Mouse (Mus musculus) urinary bladder, postnatal 10 days (tissue): Measurements from ENCODE around the gene Hoxc12.
A peak's percentile ranks its signal among the peaks of the same experiment; 100 is the strongest.

Source experiments
- DNase-seq: peaks from one replicate; pipeline ENCODE4 v3.0.0; 2022; ENCODE audit warnings: low spot score

Hoxc12 gene

DNA sequence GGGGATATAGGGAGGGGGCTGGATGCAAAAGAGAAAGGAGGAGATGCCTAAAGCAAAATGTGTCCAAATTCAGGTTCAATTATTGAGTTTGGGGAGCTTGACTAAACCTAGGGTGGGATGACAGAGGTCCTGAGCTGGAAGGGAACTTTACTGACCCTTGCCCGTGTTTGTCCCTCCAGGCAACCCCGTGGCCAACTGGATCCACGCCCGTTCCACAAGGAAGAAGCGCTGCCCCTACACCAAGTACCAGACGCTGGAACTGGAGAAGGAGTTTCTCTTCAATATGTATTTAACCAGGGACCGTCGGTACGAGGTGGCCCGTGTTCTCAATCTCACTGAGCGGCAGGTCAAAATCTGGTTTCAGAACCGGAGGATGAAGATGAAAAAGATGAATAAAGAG lies 47.2 kb downstream of the Hoxc12 start:
- DNase-seq, result no peak

DNA sequence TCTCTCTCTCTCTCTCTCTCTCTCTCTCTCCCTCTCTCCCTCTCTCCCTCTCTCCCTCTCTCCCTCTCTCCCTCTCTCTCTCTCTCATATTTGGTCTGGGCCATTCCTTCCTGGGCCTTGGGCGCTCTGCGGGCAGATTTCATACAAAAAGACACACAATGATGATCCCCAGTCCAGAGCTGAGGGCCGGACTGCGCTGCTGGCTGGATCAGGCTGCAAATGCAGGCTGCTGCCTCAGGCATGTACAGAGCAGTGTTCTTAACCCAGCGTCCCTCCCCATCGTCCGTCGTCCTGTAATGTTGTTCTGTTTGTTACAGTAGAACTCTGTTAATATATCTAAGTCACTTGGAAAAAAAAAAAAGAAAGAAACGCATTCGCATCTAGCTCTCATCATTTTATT lies 48.0 kb downstream of the Hoxc12 start:
- no peak for DNase-seq

DNA sequence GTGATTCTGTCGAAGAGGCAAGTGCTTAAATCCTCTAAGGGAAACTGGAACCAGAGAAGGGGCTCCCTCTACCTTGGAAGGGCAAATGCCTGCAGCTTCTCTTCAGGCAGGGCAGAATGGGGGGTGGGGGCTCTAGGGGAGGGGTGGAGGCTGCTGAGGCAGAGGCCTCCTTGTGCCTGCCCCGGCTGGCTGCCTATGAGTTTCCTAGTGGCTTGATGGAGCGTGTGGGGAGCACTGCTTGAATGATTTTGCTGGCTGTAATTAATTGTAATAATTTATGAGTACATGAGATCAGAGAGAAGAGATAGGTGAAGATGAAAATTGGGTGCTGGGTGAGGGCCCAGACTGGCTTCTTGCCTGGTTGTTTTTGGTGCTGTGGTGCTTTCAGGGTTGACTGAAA lies 48.4 kb downstream of the Hoxc12 start:
- no peak for DNase-seq

DNA sequence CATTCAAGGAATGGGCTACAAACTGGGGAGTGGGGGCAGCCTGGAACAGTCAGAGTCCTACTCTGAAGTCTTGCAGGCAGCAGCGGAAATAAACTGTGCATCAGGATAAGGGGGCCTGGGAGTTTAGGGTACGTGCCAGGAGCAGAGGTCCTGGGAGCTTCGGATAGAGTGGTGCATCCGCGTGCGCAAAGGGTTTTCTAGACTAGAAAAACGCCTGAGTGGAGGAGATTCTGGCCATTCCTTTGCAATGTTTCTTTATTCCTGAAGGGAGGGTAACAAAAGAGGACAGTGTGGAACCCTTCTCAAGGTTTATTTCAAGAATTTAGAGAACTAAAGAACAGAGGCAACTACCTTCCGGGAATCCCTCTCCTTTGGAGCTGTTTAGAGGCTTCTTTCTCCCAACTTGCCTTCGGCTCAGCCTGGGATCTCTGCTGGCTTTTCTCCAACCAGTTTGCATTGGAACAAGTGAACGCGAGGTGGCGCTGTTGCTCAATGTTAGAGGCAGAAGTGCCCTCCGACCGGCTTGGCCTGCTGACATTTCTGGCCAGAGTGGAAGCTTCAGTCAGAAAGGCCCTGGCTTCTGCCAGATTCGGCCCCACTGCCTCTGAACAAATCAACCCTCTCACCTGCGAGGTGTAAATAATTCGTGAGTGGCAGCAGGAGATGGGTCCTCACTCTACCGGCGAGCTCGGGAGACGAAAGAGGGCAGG lies 50.7 kb downstream of the Hoxc12 start:
- DNase-seq, result peak; percentile 85

DNA sequence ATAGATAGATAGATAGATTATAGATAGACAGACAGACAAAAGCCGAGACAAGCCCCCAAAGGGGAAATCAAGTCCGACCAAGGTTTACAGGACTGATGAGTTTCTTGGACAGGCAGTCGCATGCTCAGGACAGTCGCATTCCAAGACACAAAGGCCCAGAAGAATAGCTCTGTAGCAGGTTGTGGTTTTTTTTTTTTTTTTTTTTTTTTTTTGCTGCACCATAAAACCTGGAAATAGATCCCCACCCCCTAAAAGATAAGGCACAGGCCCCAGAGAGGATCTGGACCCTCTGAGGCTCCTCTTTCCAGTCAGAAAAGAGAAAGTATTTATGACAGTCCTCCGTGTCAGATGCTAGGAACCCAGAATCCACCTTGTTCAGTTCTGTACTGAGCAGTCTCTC lies 51.5 kb downstream of the Hoxc12 start:
- no peak for DNase-seq
